Mouse (Mus musculus): Measurements from ENCODE around the gene Smyd3. TPM values are rescaled to one million over a fixed set of nuclear protein-coding genes. Genes with fewer than 3 reads are reported as not detected.

Smyd3 gene
- total and polyA plus RNA-seq, 3 experiments, result 3.5 to 19.4 (median 17.1) TPM

DNA sequence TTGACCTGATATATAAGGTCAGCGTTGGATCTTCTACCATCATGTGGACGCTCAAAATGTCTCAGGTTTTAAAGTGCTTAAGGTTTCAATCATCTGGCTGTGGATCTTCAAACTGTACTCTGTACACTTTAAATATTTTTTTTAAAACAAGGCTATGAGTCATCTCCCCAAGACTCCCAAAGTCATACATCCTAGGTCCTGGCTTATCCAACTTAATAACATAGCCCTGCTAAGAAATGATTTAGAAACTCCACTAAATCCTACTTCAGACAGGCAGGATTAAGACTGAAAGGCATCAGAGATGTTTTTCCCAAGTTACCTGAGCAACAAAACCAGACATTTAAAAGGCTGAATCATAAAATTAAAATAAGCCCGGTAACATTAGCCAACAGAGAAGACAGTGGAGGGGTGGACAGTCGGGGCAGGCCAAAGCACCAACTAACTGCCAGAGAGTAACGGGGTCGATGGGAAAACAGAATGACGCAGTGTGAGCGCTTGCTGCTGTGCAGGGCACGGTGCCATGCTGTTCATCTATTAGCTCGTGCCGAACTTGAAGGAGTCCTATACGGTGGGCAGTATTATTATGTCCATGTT is 92.9 kb downstream of the Smyd3 start:
- ATAC-seq (ENCODE audit: extremely low read depth, insufficient number of reproducible peaks, low FRiP score, poor library complexity, severe bottlenecking) (no peak), DNase-seq (ENCODE audit: low spot score) (no peak)
- Histone ChIP-seq H3K36me3 (replicated peaks) (no peaks in the 10 kb centered on the region), H3K4me1 (ENCODE audit: insufficient read depth, low read depth, low read length) (no peaks in the 10 kb centered on the region), H3K27me3 (ENCODE audit: insufficient read depth, low read length) (no peaks in the 10 kb centered on the region), H3K9me3 (replicated peaks) (no peaks in the 10 kb centered on the region), H3K4me3 (ENCODE audit: low read depth, low read length) (no peak overlapping the region)
- TF ChIP-seq GATA2 (IDR thresholded peaks at IDR 0.05; ENCODE audit: borderline replicate concordance, low read depth, low read length), result no peak
- TF ChIP-seq TAL1 (conservative IDR thresholded peaks at IDR 0.05; ENCODE audit: low read depth, low read length), result no peak
- TF ChIP-seq CTCF (IDR thresholded peaks at IDR 0.05; ENCODE audit: low read depth, low read length), result no peak
- TF ChIP-seq POLR2AphosphoS5 (IDR thresholded peaks at IDR 0.05; ENCODE audit: insufficient replicate concordance, low read depth, low read length), result no peak
- TF ChIP-seq GATA1 (IDR thresholded peaks at IDR 0.05; ENCODE audit: borderline replicate concordance, low read length), result no peak

DNA sequence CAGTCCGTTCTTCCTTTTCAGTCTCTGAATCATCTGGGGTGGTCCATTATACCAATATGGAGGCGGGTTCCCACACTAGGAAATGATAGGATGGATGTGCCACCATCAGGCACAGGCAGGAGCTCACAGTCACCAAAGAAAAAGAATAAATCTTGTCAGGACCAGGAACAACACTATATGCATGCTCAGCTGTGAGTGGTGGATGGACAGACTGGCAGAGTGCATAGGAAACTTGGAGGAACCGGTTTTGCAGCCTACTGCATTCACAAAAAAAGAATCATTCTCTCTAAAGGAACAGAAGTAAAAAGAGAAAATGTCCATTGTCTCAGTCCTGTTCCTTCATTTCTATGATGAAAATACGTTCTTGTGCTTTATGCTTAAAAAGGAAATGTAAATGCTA is 98.8 kb downstream of the Smyd3 start:
- no peak overlapping the region for H3K4me3 ChIP-seq (ENCODE audit: low read depth, low read length)
- no peaks in the 10 kb centered on the region for H3K36me3 ChIP-seq (replicated peaks)
- no peaks in the 10 kb centered on the region for H3K4me1 ChIP-seq (ENCODE audit: insufficient read depth, low read depth, low read length)
- DNase-seq (ENCODE audit: low spot score) (no peak), ATAC-seq (ENCODE audit: extremely low read depth, insufficient number of reproducible peaks, low FRiP score, poor library complexity, severe bottlenecking) (no peak)
- TF ChIP-seq TAL1 (conservative IDR thresholded peaks at IDR 0.05; ENCODE audit: low read depth, low read length) (no peak), POLR2AphosphoS5 (IDR thresholded peaks at IDR 0.05; ENCODE audit: insufficient replicate concordance, low read depth, low read length) (no peak), CTCF (IDR thresholded peaks at IDR 0.05; ENCODE audit: low read depth, low read length) (no peak), GATA1 (IDR thresholded peaks at IDR 0.05; ENCODE audit: borderline replicate concordance, low read length) (no peak), GATA2 (IDR thresholded peaks at IDR 0.05; ENCODE audit: borderline replicate concordance, low read depth, low read length) (no peak)
- no peaks in the 10 kb centered on the region for H3K9me3 ChIP-seq (replicated peaks)
- H3K27me3 ChIP-seq (ENCODE audit: insufficient read depth, low read length), result no peaks in the 10 kb centered on the region

DNA sequence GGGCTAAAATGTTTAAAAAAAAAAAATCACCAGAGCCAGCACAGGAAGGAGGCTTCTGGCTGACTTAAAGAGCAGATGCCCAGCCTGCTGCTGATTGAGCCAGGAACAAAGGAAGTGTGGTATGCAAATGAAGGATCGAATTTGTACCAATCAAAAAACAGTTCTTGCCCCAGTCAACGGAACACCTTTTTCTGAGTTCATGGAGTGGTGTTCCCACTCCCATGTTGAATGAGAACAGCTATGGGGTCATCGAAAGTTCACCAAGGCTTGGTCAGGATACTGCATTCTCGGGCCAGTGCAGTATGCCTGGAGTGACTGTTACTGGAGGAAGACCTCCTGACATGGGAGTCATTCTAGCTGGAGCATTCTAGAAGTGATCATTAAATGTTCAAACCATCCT is 109.8 kb downstream of the Smyd3 start:
- H3K9me3 ChIP-seq (replicated peaks), result no peaks in the 10 kb centered on the region
- TF ChIP-seq POLR2AphosphoS5 (IDR thresholded peaks at IDR 0.05; ENCODE audit: insufficient replicate concordance, low read depth, low read length) (no peak), CTCF (IDR thresholded peaks at IDR 0.05; ENCODE audit: low read depth, low read length) (no peak), TAL1 (conservative IDR thresholded peaks at IDR 0.05; ENCODE audit: low read depth, low read length) (no peak), GATA1 (IDR thresholded peaks at IDR 0.05; ENCODE audit: borderline replicate concordance, low read length) (no peak), GATA2 (IDR thresholded peaks at IDR 0.05; ENCODE audit: borderline replicate concordance, low read depth, low read length) (no peak)
- no peak overlapping the region for H3K4me3 ChIP-seq (ENCODE audit: low read depth, low read length)
- peaks cover 11% of the 10 kb centered on the region for H3K36me3 ChIP-seq (replicated peaks)
- no peaks in the 10 kb centered on the region for H3K27me3 ChIP-seq (ENCODE audit: insufficient read depth, low read length)
- DNase-seq (ENCODE audit: low spot score), result no peak
- ATAC-seq (ENCODE audit: extremely low read depth, insufficient number of reproducible peaks, low FRiP score, poor library complexity, severe bottlenecking), result no peak
- no peaks in the 10 kb centered on the region for H3K4me1 ChIP-seq (ENCODE audit: insufficient read depth, low read depth, low read length)

DNA sequence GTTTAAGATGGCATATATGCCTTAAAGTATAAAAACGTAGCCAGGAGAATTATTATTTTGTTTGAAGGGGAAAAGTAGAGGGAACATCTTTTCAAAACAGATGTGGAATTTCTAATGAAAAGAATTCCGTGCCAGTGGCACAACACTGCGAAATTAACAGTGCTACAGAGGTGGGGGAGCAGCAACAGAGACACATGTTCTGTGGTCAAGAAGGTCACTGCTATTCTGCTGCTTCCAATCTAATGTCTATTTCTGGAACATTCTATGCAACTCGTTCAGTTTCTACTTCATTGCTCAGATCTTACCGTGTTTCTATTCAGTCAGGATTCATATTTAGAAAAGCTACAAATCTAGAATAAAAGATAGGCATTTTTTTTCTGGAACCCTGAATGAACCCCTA is 117.0 kb downstream of the Smyd3 start:
- no peaks in the 10 kb centered on the region for H3K9me3 ChIP-seq (replicated peaks)
- no peak overlapping the region for H3K4me3 ChIP-seq (ENCODE audit: low read depth, low read length)
- H3K27me3 ChIP-seq (ENCODE audit: insufficient read depth, low read length), result no peaks in the 10 kb centered on the region
- TF ChIP-seq GATA2 (IDR thresholded peaks at IDR 0.05; ENCODE audit: borderline replicate concordance, low read depth, low read length), result no peak
- TF ChIP-seq TAL1 (conservative IDR thresholded peaks at IDR 0.05; ENCODE audit: low read depth, low read length), result no peak
- TF ChIP-seq POLR2AphosphoS5 (IDR thresholded peaks at IDR 0.05; ENCODE audit: insufficient replicate concordance, low read depth, low read length), result no peak
- no peak for TF ChIP-seq GATA1 (IDR thresholded peaks at IDR 0.05; ENCODE audit: borderline replicate concordance, low read length)
- TF ChIP-seq CTCF (IDR thresholded peaks at IDR 0.05; ENCODE audit: low read depth, low read length), result no peak
- no peaks in the 10 kb centered on the region for H3K4me1 ChIP-seq (ENCODE audit: insufficient read depth, low read depth, low read length)
- no peak for ATAC-seq (ENCODE audit: extremely low read depth, insufficient number of reproducible peaks, low FRiP score, poor library complexity, severe bottlenecking)
- no peak for DNase-seq (ENCODE audit: low spot score)
- H3K36me3 ChIP-seq (replicated peaks), result peaks cover 6% of the 10 kb centered on the region

DNA sequence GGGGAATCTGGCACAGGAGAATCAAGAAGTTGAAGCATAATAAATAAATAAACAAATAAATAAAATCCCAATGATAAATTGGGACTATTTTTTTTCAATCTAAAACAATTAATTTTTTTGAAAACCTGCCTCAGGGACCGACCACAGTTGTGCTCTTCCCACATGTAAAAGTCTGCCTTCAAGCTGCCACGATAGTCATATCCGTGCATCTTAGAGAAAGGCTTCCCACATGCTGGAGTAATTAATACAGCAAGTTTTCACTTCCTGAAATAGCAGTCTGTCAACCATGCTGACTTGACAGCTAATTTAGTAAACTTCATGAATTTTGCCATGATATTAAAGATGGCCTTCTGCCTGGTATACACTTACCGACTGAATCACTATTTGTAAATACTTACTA is 119.2 kb downstream of the Smyd3 start:
- H3K9me3 ChIP-seq (replicated peaks), result no peaks in the 10 kb centered on the region
- H3K4me1 ChIP-seq (ENCODE audit: insufficient read depth, low read depth, low read length), result no peaks in the 10 kb centered on the region
- no peak for DNase-seq (ENCODE audit: low spot score)
- no peak overlapping the region for H3K4me3 ChIP-seq (ENCODE audit: low read depth, low read length)
- peaks cover 4% of the 10 kb centered on the region for H3K36me3 ChIP-seq (replicated peaks)
- TF ChIP-seq GATA2 (IDR thresholded peaks at IDR 0.05; ENCODE audit: borderline replicate concordance, low read depth, low read length), result no peak
- no peak for TF ChIP-seq CTCF (IDR thresholded peaks at IDR 0.05; ENCODE audit: low read depth, low read length)
- TF ChIP-seq TAL1 (conservative IDR thresholded peaks at IDR 0.05; ENCODE audit: low read depth, low read length), result no peak
- TF ChIP-seq GATA1 (IDR thresholded peaks at IDR 0.05; ENCODE audit: borderline replicate concordance, low read length), result no peak
- no peak for TF ChIP-seq POLR2AphosphoS5 (IDR thresholded peaks at IDR 0.05; ENCODE audit: insufficient replicate concordance, low read depth, low read length)
- no peak for ATAC-seq (ENCODE audit: extremely low read depth, insufficient number of reproducible peaks, low FRiP score, poor library complexity, severe bottlenecking)
- no peaks in the 10 kb centered on the region for H3K27me3 ChIP-seq (ENCODE audit: insufficient read depth, low read length)

DNA sequence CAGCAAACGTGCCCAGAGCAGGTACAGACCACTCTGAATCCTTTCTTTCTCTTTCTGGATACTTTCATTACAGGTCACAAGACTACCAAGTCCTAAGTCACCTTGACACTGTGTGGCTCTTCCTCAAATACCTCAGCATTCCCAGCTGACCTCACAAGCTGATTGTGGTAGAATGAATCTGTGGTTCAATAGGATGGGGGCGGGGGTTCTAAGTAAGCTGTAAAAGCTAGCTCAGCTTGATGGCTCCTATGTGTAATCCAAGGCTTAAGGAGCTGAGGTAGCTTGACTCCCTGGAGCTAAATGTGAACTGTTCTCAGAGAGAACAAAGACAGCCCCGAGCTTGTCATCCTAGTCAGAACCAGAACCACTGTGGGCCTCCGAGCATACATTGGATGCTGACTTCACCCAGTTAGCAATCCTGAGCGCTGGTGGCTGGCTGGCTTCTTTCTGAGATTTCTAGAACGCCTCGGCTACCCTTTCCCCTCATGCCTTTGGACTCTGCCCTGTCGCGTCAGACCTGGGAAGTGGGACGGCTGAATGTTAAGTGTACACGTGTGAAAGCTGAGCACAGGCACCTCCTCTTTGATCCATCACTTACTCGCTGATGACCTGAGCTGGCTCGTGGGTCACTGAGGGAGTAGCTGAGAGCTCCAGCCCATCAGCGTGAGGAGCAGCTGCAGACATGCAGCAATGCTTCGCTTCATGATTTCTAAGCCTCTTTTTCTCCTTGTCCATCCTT is 131.4 kb downstream of the Smyd3 start:
- Histone ChIP-seq H3K27me3 (ENCODE audit: insufficient read depth, low read length) (no peaks in the 10 kb centered on the region), H3K4me1 (ENCODE audit: insufficient read depth, low read depth, low read length) (no peaks in the 10 kb centered on the region), H3K4me3 (ENCODE audit: low read depth, low read length) (no peak overlapping the region), H3K9me3 (replicated peaks) (no peaks in the 10 kb centered on the region), H3K36me3 (replicated peaks) (peaks cover 7% of the 10 kb centered on the region)
- no peak for TF ChIP-seq GATA2 (IDR thresholded peaks at IDR 0.05; ENCODE audit: borderline replicate concordance, low read depth, low read length)
- TF ChIP-seq GATA1 (IDR thresholded peaks at IDR 0.05; ENCODE audit: borderline replicate concordance, low read length), result no peak
- no peak for TF ChIP-seq TAL1 (conservative IDR thresholded peaks at IDR 0.05; ENCODE audit: low read depth, low read length)
- TF ChIP-seq POLR2AphosphoS5 (IDR thresholded peaks at IDR 0.05; ENCODE audit: insufficient replicate concordance, low read depth, low read length), result no peak
- no peak for TF ChIP-seq CTCF (IDR thresholded peaks at IDR 0.05; ENCODE audit: low read depth, low read length)
- no peak for DNase-seq (ENCODE audit: low spot score)
- ATAC-seq (ENCODE audit: extremely low read depth, insufficient number of reproducible peaks, low FRiP score, poor library complexity, severe bottlenecking), result no peak

All from G1E (cell line).